Mouse (Mus musculus) fat pad, adult 2 months (tissue): Measurements from ENCODE around the gene Tspan4.

ENCODE experiments used
- DNase-seq: peaks from one replicate; pipeline ENCODE4 v3.0.0-alpha.2; 2011; ENCODE audit warnings: low read depth, low spot score; ENCODE audit errors: extremely low read depth

The Tspan4 gene

DNA sequence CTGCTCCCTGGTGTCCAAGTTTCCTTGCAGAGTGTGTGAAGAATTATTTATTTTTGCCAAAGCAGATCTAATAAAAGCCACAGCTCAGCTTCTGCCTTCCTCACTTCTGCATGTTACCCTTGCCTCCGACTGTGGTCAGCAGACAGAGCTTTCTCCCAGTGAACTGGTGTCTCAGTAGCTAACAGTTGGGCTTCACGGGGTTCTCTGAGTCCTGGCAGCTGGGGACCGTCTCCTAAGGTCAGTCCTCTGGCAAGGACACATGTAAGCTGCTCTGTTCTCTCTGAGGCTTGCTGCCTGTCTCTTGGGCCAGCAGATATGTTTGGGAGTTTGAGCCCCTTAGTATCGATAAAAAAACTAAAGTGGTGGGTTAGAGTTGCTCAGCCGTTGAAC is 15.0 kb upstream of the Tspan4 start:
- no peak for DNase-seq

DNA sequence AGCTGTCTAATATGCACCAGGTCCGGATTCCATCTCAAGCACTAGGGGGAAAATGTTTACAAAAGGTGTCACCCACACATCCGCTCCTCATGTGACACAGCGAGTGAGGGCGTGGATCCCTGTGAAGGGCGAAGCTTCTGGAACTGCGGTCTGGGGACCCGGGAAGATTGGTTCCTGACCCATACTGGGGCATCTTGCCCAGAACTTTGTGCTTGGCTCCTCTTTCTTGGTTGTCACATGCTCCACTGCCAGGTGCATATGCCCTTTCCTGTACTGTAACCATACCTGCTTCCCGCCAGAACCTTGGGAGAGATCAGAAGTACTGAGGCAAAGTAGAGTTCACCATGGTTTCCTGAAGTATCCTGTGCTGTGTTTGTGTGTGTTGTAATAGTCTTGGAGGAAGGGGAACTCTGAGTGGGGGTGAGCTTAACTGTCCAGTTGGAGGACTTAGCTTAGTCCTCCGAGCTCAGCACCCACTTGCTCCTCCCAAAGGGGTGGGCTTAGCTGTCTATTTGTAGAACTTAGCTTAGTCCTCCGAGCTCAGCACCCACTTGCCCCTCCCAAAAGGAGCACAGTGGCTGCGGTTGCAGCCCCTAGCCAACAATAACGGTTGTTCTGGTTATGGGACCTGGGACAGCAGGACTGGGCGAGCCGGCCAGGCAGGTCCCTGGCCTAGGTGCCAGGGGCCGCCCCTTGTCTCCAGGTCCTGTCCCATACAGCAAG is 14.5 kb upstream of the Tspan4 start, which contains the start of gene Cracr2b:
TSS of gene Cracr2b (plus strand) at position 704 of the 723 bp plus-strand sequence.
- peak; percentile 97 for DNase-seq

DNA sequence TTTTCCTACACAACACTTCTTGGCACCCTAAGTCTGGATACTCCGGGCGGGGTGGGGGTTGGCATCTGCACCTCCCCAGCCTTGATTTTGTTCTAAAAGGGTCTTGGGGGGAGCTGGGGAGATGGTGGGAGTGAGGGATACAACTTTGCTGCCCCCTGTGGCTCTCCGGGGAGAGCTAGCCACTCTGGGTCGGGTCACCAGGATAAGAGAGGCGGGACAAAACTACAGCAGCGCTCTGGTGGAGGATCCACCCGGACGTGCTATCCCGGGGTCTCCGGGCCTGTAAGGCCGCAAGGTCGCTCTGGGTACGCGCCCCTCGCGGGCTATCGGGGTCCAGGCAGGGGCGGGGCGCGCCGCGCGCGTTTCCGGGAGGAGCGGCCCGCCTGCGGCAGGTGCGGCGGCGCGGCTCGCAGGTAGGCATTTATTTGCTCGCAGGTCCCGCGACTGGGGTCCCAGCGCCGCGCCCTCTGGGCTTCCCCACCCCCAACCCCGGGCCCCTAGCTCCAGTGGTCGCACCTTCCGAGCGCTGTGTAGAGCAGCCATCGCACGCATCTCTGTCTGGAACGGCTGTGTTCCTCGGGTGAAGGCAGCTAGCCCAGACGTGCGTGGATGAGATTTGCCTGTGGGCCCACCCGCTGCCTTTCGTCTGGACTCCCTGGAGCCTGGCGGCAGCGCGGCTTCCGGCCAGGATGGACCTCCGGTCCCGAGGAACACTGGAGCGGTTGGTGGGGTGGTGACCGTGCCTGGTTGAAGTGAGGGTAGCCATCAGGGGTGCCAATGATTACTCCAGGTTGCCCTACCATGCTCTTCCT is 13.3 kb upstream of the Tspan4 start:
- DNase-seq, result no peak

DNA sequence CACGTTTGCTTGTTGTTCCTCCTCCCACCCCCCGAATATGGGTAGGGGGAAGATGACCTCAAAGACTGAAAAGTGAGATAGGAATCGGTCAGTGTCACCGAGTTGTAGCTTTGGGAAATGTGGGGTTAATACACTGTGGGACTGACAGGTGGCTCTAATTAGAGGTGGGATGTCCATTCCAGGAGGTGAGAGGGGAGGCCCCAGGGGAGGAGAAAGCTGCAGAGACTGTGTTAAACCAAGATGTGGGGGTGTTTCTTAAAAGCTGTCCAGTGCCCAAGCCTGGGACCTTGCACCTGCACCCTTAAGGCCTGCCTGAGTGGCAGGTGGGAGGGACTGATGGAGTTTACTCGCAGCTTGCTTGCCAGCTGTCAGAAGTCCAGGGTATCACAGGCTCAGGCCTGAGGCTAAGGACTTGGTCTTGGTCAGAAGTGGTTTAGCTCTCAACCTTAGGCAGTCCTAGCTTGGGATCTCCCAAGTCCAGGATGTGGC is 12.7 kb upstream of the Tspan4 start:
- peak; percentile 89 for DNase-seq

DNA sequence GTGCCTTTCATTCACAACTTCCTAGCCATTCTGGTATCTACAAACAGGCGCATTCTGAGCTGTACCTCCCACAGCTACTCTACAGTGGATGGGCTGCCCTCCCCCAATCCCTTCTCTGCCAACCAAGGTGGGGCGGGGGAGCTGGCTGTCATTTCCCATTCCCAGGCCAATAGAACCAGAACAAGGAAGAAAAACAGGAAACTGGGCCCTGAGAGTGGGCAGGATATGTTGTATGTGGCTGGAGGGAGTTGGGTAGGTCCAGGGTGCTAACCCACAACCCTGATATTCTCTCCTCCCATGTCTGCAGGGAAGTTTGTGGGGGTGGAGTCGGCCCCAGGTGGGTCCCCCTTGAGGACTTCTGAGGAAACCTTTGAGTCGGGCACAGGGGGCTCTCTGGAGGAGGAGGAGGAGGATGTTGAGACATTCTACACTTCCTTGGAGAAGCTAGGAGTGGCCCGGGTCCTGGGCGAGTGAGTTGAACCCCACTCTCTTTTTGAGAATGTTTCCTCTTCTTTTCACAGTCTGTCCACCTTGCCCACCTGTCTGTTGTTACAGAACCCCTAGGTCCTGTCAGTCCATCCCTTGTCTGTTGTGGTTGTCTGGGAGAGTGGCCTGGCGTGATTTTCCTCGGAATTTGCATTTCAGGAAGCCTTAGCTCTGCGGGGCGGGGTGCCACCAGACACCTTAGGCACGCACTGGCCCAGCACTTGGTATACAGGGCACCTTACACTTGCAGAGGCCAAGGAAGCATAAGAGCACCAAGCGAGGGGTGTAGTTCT is 11.0 kb upstream of the Tspan4 start:
- DNase-seq, result no peak

DNA sequence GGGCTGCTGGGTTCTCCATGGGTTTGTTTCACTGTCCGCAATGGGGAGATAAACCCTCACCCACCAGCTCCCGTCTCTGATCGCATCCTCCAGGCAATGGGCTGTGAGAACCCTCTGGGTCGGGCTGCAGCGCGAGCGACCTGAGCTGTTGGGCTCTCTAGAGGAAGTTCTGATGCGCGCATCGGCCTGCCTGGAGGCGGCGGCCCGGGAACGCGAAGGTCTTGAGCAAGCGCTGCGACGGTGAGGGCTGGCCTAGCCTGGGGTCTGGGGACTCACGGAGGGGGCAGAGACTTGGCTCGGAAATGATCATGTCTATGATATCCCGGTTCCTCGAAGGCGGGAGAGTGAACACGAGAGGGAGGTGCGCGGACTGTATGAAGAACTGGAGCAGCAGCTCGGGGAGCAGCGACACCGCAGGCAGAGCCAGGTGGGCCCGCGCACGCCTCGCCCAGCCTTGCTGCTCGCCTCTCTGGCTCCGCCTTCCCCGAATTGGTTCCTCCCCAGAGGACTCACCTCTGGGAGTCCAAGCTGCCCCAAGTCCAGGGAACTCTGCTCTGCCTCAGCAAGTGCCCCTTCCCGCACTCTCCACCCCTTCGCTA is 10.3 kb upstream of the Tspan4 start:
- no peak for DNase-seq

DNA sequence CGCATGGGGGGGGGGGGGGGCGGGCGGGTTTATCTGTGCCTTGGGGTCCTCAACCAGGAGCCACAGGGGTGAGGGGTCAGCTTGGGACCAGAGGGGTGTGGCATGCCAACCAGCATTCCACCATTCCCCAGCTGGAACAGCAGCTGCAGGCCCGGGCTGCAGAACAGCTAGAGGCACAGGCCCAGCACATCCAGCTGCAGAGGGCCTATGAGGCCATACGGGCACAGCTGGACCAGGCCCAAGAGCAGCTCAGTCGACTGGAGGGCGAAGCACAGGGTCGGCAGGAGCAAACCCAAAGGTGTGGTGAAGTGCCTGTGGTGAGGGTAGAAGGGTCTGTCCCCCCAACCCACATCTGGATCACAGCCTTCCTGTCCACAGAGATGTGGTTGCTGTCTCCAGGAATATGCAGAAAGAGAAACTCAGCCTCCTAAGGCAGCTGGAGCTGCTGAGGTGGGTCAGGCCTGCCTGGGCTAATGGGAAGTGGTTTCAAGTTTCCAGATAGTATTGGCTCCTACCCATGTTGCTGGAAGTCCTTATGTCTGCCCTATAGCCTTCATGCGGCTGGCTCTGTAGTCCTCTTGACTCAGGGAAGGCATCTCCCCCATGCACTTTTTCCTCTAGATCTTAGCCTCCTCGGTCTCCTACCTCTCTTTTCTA is 9.5 kb upstream of the Tspan4 start:
- DNase-seq, result no peak

DNA sequence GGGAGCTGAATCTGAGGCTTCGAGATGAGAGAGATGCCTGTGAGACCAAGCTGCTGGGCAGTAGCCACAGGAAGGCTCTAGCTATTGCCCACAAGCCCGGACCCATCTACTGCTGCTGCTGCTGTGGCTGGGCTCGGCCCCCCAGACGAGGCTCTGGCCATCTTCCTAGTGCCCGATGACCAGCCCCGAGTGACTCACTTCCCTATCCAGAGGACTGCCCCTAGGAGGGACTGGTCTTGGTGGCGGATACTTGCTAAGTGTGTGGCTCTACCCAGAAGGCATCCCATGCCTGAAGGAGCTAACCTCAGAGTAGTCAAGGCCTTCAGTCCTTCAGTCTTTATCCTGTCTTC is 9.0 kb upstream of the Tspan4 start:
- no peak for DNase-seq

DNA sequence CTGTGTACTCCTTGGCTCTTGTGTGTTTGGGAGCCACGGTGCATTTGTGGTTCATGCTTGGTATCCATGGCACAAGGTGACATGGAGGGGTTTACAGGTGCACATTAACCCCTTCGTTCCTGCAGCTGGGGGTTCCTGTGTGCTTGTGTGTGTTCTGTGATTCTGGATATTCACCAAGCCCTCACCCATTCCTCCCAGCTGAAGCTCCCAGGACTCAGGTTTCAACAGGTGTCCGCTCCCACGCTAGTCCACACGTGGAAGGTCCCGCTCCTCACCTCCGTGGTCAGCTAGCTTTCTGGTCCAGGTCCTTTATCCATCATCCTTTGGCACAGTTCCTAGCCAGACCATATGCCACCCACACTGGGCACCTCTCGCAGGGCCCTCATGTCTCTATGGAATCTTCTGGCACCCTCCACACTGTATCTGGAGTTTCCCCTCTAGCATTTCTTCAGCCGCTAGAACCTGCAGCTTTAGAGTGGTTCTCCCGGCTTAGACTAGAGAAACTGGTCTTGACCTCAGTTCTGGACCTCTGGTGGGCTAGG is 8.4 kb upstream of the Tspan4 start:
- DNase-seq, result no peak

DNA sequence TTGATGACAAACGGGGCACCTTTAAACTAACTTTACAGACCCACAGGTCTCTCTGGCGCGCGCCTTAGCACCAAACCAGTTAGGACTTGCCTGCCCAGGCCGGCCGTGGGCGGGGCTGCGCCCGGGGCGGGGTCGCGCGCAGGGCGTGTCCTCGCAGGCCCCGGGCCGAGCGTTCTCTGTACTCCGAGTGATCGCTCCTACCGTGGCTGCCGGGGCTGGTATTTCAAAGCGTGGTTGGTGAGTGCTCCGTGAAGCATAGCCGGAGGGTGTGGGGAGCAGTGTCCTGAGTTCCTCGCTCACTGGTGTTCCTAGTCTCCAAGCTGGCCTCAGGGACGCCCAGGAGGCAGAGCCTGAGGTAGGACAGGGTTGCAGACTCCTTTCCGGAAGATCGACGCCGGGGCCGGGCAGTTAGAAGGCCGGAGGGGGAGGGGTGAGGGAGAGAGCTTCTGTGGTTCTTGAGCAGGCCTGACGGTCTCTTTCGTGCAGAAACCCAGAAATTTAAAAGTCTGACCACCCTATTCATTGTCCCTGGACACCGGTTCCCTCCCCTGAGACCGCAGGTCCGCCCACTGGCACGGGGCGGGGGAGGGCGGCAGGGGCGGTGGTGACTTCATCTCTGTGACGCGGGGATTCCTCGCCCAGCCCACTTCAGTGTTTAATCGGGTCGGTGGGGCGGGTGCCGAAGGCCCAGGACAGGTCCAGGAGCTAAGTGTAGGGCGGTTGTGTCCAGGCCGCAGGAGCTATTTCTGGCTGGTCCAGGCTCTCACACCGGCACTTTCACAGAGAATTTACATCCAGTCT is 7.6 kb upstream of the Tspan4 start, which contains the start of gene Cd151:
TSS of gene Cd151 (plus strand) at position 163 of the 801 bp plus-strand sequence.
- no peak for DNase-seq

DNA sequence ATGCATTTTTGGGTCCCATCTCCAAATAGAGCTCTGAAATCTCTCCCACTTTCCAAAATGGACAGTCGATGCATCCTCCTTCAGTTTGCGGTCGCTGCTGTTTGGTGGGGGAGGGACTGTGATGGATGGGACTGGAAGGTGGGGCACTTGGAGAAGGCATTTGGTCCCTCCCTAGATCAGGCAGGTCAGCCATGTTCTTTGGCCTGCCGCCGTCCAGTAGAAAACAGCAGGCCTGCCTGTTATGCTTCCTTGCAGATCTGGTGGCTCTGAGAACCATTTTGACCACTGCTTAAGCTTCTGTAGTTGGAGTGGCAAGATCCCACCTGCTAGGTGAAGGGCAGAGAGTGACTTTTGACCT is 6.9 kb upstream of the Tspan4 start:
- no peak for DNase-seq

DNA sequence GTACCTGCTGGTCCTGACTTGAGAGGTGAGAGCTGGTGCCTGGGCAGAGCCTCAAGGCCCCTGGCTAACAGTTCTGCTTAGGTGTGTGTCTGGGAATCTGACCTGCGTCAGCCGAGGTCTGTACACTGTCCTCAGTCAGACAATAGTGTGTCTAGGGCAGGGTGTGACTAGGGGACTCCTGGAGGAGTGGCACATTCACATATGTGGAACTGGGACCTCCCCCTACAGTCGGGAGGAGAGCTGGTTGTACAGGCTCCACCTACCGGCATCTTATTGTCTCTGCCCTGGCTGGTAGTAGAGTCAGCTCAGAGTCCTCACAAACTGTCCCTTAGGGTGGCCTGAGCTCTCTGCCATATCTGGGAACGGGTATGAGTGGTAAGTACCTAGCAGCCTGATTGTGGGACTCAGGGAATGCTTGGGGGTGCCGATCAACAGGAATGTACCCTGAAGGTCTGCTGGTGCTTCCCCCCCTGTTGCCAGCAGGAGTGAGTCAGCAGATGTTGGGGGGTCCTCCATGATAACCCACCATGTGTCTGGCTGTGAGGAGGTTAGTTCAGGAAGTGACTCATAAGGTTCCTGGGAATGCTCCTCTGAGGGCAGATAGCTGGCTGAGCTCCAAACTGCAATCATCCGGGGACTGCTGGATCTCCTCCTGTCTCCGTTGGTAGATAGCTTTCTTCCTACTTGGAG is 6.4 kb upstream of the Tspan4 start:
- no peak for DNase-seq

DNA sequence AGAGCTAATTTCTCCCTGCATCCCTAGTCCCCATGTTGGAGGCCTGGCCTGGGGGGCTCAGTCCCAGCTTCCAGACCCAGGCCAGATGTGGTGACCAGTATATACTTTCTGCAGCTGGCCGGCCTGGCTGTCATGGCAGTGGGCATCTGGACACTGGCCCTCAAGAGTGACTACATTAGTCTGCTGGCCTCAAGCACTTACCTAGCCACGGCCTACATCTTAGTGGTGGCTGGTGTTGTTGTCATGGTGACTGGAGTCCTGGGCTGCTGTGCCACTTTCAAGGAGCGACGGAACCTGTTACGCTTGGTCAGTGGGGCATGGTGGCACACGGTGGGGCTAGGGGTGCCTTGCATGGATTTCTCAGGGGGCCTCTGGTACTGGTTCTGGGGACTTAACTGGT is 5.7 kb upstream of the Tspan4 start:
- no peak for DNase-seq

DNA sequence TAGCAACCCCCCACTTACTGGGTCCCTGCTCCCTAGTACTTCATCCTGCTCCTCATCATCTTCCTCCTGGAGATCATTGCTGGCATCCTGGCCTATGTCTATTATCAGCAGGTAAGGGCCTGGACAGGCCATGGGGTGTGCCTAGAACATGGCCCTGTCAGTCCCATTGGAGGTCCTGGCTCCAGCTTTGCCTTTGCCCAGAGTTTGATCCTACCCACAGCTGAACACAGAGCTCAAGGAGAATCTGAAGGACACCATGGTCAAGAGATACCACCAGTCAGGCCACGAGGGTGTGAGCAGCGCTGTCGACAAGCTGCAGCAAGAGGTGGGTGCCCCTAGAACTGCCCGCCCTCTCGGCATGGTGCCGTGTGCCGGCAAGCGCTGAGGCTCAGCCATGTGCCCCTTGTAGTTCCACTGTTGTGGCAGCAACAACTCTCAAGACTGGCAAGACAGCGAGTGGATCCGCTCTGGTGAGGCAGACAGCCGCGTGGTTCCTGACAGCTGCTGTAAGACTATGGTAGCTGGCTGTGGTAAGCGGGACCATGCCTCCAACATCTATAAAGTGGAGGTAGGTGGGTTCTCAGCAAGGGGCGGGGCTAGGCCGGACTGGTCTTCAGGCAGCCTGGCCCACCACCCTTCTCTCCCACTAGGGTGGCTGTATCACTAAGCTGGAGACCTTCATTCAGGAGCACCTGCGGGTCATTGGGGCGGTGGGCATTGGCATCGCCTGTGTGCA is 5.0 kb upstream of the Tspan4 start:
- no peak for DNase-seq

DNA sequence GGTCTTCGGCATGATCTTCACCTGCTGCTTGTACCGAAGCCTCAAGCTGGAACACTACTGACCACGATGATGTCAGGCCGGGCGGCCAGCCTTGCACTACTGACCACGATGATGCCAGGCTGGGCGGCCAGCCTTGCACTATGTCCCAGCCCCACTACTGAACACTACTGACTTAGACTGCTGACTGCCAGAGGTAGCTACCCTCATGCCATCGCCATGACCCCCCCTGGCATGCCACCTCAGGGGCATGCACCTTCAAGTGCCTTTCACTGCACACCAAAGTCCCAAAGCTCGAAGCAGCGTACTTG is 4.4 kb upstream of the Tspan4 start:
- DNase-seq, result no peak

DNA sequence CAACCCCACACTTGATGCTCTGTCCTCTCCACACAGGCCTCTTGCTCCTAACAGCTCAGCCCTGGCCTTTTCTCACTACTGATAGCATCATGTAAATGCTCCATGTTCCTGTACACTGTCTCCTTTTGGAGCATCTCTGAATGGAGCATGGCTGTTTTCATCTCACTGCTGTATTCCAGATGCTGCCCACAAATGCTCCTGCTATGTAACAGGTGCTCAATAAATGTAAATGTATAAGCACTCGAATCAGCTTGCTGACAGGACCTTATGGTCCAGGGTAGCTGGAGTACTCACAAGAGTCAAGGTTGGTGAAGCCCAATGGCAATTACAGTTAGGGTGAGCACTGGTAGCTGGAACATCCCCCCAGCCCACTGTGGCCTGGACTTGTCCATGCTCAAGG is 3.8 kb upstream of the Tspan4 start:
- no peak for DNase-seq

DNA sequence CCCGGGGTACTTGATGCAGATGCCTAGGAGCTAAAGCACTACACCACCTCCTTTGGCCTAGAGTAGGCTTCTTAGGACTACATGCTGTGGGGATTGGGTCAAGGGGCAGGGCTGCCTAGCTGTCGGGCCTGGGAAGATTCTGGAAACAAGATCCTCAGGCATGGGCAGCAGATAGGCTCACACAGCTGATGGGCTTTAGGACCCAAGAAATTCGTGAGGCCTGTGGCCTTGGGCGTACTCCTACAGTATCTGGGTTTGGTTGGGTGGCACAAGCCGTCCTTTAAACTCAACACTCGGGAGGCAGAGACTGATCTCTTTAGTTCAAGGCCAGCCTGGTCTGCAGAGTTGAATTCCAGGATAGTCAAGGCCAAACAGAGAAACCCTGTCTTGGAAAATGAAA is 2.8 kb upstream of the Tspan4 start:
- no peak for DNase-seq

DNA sequence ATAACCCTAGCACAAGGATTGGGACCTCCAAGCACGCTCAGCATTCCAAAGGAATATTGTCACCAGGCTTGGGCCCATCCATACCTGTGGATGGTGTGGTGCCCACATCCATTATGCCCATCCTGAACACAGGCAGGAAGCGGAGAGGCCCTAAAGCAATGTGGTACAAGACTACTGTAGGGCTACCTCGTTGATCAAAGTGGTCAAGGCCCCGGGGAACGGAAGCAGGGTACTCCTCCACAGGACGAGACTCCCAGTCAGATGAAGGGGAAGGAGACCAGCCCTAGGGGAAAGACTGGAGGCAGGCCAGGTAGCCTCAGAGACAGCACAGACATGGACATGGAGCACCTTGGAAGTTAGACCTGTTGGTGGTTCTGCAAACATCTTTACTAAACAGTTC is 2.3 kb upstream of the Tspan4 start:
- DNase-seq, result no peak

DNA sequence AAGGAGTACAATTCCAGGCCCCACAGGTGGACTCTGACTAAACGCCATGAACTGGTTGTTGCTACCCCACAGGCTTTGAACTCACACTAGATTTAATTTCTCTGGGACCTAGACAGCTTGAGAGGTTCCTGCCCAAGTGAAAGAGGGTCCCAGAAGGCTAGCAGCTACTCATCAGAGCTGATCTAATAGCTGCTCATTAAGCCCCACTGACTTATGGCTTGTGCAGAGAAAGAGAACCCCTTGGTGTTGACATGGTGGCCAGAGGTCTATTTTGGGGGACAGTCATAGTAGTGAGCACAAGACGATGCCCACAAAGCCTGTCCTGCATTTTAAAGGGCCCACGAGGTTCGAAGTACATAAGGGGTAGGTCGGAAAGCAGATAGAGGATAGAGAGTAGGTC is 880 bp upstream of the Tspan4 start:
- no peak for DNase-seq
